Mouse (Mus musculus) left cerebral cortex, adult 6 months (tissue): ENCODE results near the gene Ccdc169. TPM values are rescaled to one million over a fixed set of nuclear protein-coding genes. Genes with fewer than 3 reads are reported as not detected.

Experiments used
- long read RNA-seq, 2 experiments: library from polyadenylated mRNA; unstranded; transcript quantifications; one replicate each; pipeline ENCODE4 v2.0.0; 2019 to 2020
- polyA plus RNA-seq: library from polyadenylated mRNA; unstranded; fragments of <200 nt; fragmentation: Nextera tagmentation; gene quantifications from 2 replicates; pipeline ENCODE4 v1.2.3, GENCODE M21; 2021

The Ccdc169 gene
- polyA plus RNA-seq = not detected in 2 replicates
- long read RNA-seq, experiment 1 = 0 reads
- long read RNA-seq, experiment 2 = 0 reads

DNA sequence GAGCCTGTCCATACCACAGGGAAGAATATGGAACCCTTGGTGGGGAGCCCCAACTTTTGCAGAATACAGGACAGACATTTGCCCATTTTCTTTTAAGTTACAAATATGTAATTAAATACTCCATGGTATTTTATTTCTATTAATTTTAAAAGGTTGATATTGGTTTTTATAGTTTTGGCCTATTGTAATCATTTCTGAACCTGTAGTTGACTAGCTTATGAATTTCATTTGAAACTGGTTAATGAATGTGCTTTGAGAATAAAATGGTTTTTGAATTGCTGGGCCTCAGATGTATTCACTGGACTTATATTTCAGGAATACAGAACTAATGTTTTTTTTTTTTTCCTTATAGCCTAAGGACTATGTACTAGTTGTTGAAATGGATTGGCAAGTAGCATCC lies at the start of gene Ccdc169:
Gene Ccdc169 (plus strand): TSS at position 301 of the 400 bp plus-strand sequence.

DNA sequence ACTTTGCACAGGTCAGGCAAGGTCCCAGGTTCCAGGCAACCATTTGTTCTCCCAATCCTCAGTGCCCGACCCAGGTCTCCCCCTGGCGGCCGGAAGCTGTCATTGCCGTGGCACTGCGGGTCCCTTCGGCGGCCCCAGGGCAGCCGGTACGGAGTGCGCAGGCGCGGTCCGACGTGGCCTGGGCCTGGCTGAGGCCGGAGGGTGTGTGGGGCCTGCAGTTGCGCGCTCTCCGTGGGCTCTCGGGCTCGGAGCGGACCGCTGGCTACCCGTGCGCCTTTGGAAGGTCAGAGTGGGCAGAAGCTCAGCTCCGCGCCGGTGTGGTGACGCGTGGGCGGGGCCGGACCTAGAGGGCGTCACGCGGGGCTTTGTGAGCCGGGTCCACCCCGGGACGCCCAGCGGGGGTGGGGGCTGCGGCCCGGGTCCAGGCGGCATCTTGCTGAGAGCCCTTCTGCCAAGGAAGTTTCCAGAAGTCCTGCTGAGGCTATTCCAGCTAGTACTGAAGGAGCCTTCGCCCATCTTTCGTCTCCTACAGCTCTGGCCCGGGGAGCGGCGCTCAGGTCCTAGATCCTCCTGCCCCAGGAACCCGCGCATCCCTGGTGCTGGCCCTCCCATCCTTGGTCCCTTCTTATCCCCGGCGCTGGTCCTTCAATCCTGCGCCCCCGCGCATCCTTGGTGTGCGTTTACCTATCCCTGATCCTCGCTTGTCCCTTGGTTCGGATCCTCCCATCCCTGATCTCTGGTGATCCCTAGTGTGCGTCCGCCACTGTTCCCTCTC lies 25.0 kb upstream of the Ccdc169 start, which contains the start of gene Spg20:
Gene Spg20 (plus strand): TSS at position 174 of the 775 bp plus-strand sequence.

GRCm38 (mm10) chr3:55181766-55182165 lies 44.6 kb downstream of the Ccdc169 start, which contains the start of gene Sohlh2:
TSS of gene Sohlh2 (plus strand) at chr3:55182028.

Other genes starting within 250 kb of the Ccdc169 start
- gene Sertm1, start 221.5 kb upstream of the Ccdc169 start, polyA plus RNA-seq = 1.8 and 2.5 TPM in 2 replicates
- gene Ccna1, start 81.8 kb upstream of the Ccdc169 start, polyA plus RNA-seq = 1.0 and 1.6 TPM in 2 replicates
- 17.7 and 19.0 TPM in 2 replicates for gene Spg20, start 25.2 kb upstream of the Ccdc169 start, polyA plus RNA-seq
- not detected in 2 replicates for gene Sohlh2, start 44.7 kb downstream of the Ccdc169 start, polyA plus RNA-seq
- 128 and 141 TPM in 2 replicates for gene Dclk1, start 105.0 kb downstream of the Ccdc169 start, polyA plus RNA-seq